Mouse (Mus musculus) thymus, postnatal 0 days (tissue): ENCODE results near the gene Olfr68. TPM values are rescaled to one million over a fixed set of nuclear protein-coding genes. Genes with fewer than 3 reads are reported as not detected.
A peak's percentile ranks its signal among the peaks of the same experiment; 100 is the strongest.
"Not testable (repeated sequence)": the region's sequence is repeated elsewhere in the genome, so short reads cannot be mapped to it uniquely, and the experiment has no call there.

Source experiments
- DNase-seq: peaks from one replicate; pipeline ENCODE4 v3.0.0-alpha.2; 2015; ENCODE audit warnings: low spot score
- polyA plus RNA-seq: library from polyadenylated mRNA; unstranded; fragments of >200 nt; fragmentation: Nextera tagmentation; extraction: Ambion mirVana; gene quantifications from 2 replicates; pipeline ENCODE4 v1.2.1, GENCODE M21; 2015

Olfr68 gene
- polyA plus RNA-seq, result not detected in 2 replicates

GRCm38 (mm10) chr7:103779598-103779997 lies at the start of gene Olfr68:
Gene Olfr68 (minus strand): TSS chr7:103779698.
- no peak for DNase-seq

GRCm38 (mm10) chr7:103827808-103828207 lies 48.3 kb upstream of the Olfr68 start, which contains the start of gene Hbb-bs:
Gene Hbb-bs (minus strand): TSS chr7:103828096.
- DNase-seq, result no peak

- not testable (repeated sequence) for DNase-seq
These were observed 47.6 kb upstream of the Olfr68 start for GRCm38 (mm10) chr7:103827139-103827538.

- DNase-seq, result no peak
These were observed 46.9 kb upstream of the Olfr68 start for GRCm38 (mm10) chr7:103826255-103826887.

- no peak for DNase-seq
These were observed 46.2 kb upstream of the Olfr68 start for GRCm38 (mm10) chr7:103825536-103826254.

- no peak for DNase-seq
These were observed 45.1 kb upstream of the Olfr68 start for GRCm38 (mm10) chr7:103824597-103824996.

- DNase-seq, result not testable (repeated sequence)
These were observed 35.6 kb upstream of the Olfr68 start for GRCm38 (mm10) chr7:103815085-103815484.

- no peak for DNase-seq
These were observed 34.3 kb upstream of the Olfr68 start, which contains the start of gene Hbb-bt for GRCm38 (mm10) chr7:103813766-103814165. Gene Hbb-bt (minus strand): TSS chr7:103813996.

GRCm38 (mm10) chr7:103813152-103813551 lies 33.7 kb upstream of the Olfr68 start:
- not testable (repeated sequence) for DNase-seq

- no peak for DNase-seq
These were observed 32.7 kb upstream of the Olfr68 start for GRCm38 (mm10) chr7:103812174-103812573.

- no peak for DNase-seq
These were observed 31.8 kb upstream of the Olfr68 start for GRCm38 (mm10) chr7:103811223-103811845.

GRCm38 (mm10) chr7:103810746-103811145 lies 31.2 kb upstream of the Olfr68 start:
- no peak for DNase-seq

- DNase-seq, result no peak
These were observed 30.8 kb upstream of the Olfr68 start for GRCm38 (mm10) chr7:103810296-103810695.

- no peak for DNase-seq
These were observed 30.3 kb upstream of the Olfr68 start for GRCm38 (mm10) chr7:103809801-103810155.

- no peak for DNase-seq
These were observed 29.7 kb upstream of the Olfr68 start for GRCm38 (mm10) chr7:103808971-103809800.

- not testable (repeated sequence) for DNase-seq
These were observed 28.6 kb upstream of the Olfr68 start for GRCm38 (mm10) chr7:103808120-103808519.

- peak; percentile 44 for DNase-seq
These were observed 27.4 kb upstream of the Olfr68 start for GRCm38 (mm10) chr7:103806856-103807255.

- peak; percentile 9 for DNase-seq
These were observed 13.3 kb upstream of the Olfr68 start for GRCm38 (mm10) chr7:103792669-103793388.

GRCm38 (mm10) chr7:103791721-103792120 lies 12.2 kb upstream of the Olfr68 start, which contains the start of gene Olfr67:
Gene Olfr67 (minus strand): TSS chr7:103791821.
- no peak for DNase-seq

- not testable (repeated sequence) for DNase-seq
These were observed 1.8 kb downstream of the Olfr68 start for GRCm38 (mm10) chr7:103777652-103778051.
